Mouse (Mus musculus) midbrain, embryonic 11.5 days (tissue): ENCODE data around the gene Pex6. TPM values are rescaled to one million over a fixed set of nuclear protein-coding genes. Genes with fewer than 3 reads are reported as not detected.

ENCODE experiments used
- ATAC-seq: fragments of 200-750 bp; cut with Nextera tagmentation; 2 replicates; pipeline ENCODE4 v1.8.0; 2017; ENCODE audit warnings: moderate TSS enrichment, moderate library complexity; ENCODE audit not compliant: low FRiP score
- DNase-seq: peaks from one replicate; pipeline ENCODE4 v3.0.0; 2015; ENCODE audit warnings: low spot score; ENCODE audit errors: missing footprints
- H3K27ac ChIP-seq: fragments of 300-500 bp; sonication (generic); 2 replicates; pipeline ENCODE4 v1.5.1; 2014; ENCODE audit warnings: low read depth, low read length
- H3K27me3 ChIP-seq: fragments of 300-500 bp; sonication (generic); 2 replicates; pipeline ENCODE4 v1.6.1; 2014; ENCODE audit warnings: mild to moderate bottlenecking, low read length, moderate library complexity, mixed read lengths; ENCODE audit not compliant: control insufficient read depth, insufficient read depth
- H3K36me3 ChIP-seq: fragments of 300-500 bp; sonication (generic); 2 replicates; pipeline ENCODE4 v1.6.1; 2014; ENCODE audit warnings: mild to moderate bottlenecking, low read length, moderate library complexity, mixed read lengths; ENCODE audit not compliant: control insufficient read depth, insufficient read depth
- H3K4me1 ChIP-seq: fragments of 300-500 bp; sonication (generic); 2 replicates; pipeline ENCODE4 v1.6.1; 2014; ENCODE audit warnings: low read length; ENCODE audit not compliant: control insufficient read depth, insufficient read depth
- H3K4me2 ChIP-seq: fragments of 300-500 bp; sonication (generic); 2 replicates; pipeline ENCODE4 v1.6.1; 2014; ENCODE audit warnings: mild to moderate bottlenecking, moderate library complexity
- H3K4me3 ChIP-seq: fragments of 300-500 bp; sonication (generic); 2 replicates; pipeline ENCODE4 v1.5.1; 2014; ENCODE audit warnings: low read depth, low read length
- H3K9ac ChIP-seq: fragments of 300-500 bp; sonication (generic); 2 replicates; pipeline ENCODE4 v1.6.1; 2014; ENCODE audit warnings: low read length
- H3K9me3 ChIP-seq: fragments of 300-500 bp; sonication (generic); 2 replicates; pipeline ENCODE4 v1.6.1; 2016; ENCODE audit warnings: low read length; ENCODE audit not compliant: control insufficient read depth
- WGBS: fragments of 180-500 bp; shearing (Covaris S2); extraction: QIAGEN DNeasy Blood & Tissue Kit; methylation state at CpG from one replicate; pipeline ENCODE4 v1.1.7; 2014; 5-methylcytosine and 5-hydroxymethylcytosine counted together
- polyA plus RNA-seq: library from polyadenylated mRNA; unstranded; fragments of >200 nt; fragmentation: Nextera tagmentation; extraction: Ambion mirVana; gene quantifications from 2 replicates; pipeline ENCODE4 v1.2.1, GENCODE M21; 2014

Gene Pex6
- polyA plus RNA-seq, 1 experiment from 2014 or later = 16.5 TPM

GRCm38 (mm10) chr17:46725273-46725672 lies 14.0 kb downstream of the Pex6 start:
- Histone ChIP-seq H3K4me3 (no peak overlapping the region), H3K9ac (no peak overlapping the region), H3K4me2 (no peak overlapping the region), H3K4me1 (no peaks in the 10 kb centered on the region), H3K9me3 (no peaks in the 10 kb centered on the region), H3K27me3 (peaks cover 3% of the 10 kb centered on the region), H3K36me3 (no peaks in the 10 kb centered on the region), H3K27ac (no peak overlapping the region)
- DNase-seq (peak; percentile 82), ATAC-seq (peak; percentile 54; the same call in 1 of the 2 replicates)
- WGBS = 46% methylated on average over 9 of the region's 9 CpGs

GRCm38 (mm10) chr17:46725731-46726645 lies 14.7 kb downstream of the Pex6 start:
- 0 out of 2 replicates have a peak, but pooled peaks have one; percentile 4 for ATAC-seq
- peak; percentile 82 for DNase-seq
- H3K9me3 ChIP-seq = no peaks in the 10 kb centered on the region
- no peak overlapping the region for H3K4me2 ChIP-seq
- no peaks in the 10 kb centered on the region for H3K4me1 ChIP-seq
- no peak overlapping the region for H3K4me3 ChIP-seq
- peaks cover 3% of the 10 kb centered on the region for H3K27me3 ChIP-seq
- H3K9ac ChIP-seq = no peak overlapping the region
- H3K36me3 ChIP-seq = no peaks in the 10 kb centered on the region
- WGBS = 94% methylated on average over 26 of the region's 26 CpGs
- no peak overlapping the region for H3K27ac ChIP-seq

- ATAC-seq (no peak), DNase-seq (peak; percentile 61)
- no peak overlapping the region for H3K27ac ChIP-seq
- no peak overlapping the region for H3K4me3 ChIP-seq
- 95% methylated on average over 11 of the region's 11 CpGs for WGBS
- H3K27me3 ChIP-seq = peaks cover 3% of the 10 kb centered on the region
- no peak overlapping the region for H3K4me2 ChIP-seq
- H3K36me3 ChIP-seq = no peaks in the 10 kb centered on the region
- no peak overlapping the region for H3K9ac ChIP-seq
- H3K9me3 ChIP-seq = no peaks in the 10 kb centered on the region
- no peaks in the 10 kb centered on the region for H3K4me1 ChIP-seq
Measured at GRCm38 (mm10) chr17:46727271-46727670, 16.0 kb downstream of the Pex6 start.

GRCm38 (mm10) chr17:46728021-46728420 lies 16.8 kb downstream of the Pex6 start:
- WGBS = 40% methylated on average over 6 of the region's 6 CpGs
- no peak overlapping the region for H3K9ac ChIP-seq
- H3K36me3 ChIP-seq = no peaks in the 10 kb centered on the region
- no peaks in the 10 kb centered on the region for H3K4me1 ChIP-seq
- H3K4me3 ChIP-seq = no peak overlapping the region
- ATAC-seq (no peak), DNase-seq (no peak)
- peaks cover 3% of the 10 kb centered on the region for H3K27me3 ChIP-seq
- no peak overlapping the region for H3K4me2 ChIP-seq
- no peaks in the 10 kb centered on the region for H3K9me3 ChIP-seq
- H3K27ac ChIP-seq = no peak overlapping the region

- H3K36me3 ChIP-seq = no peaks in the 10 kb centered on the region
- H3K27ac ChIP-seq = no peak overlapping the region
- H3K4me3 ChIP-seq = no peak overlapping the region
- H3K4me1 ChIP-seq = no peaks in the 10 kb centered on the region
- no peak overlapping the region for H3K9ac ChIP-seq
- no peaks in the 10 kb centered on the region for H3K9me3 ChIP-seq
- H3K27me3 ChIP-seq = peaks cover 3% of the 10 kb centered on the region
- H3K4me2 ChIP-seq = no peak overlapping the region
- peak; percentile 80 for DNase-seq
- ATAC-seq = no peak
- 49% methylated on average over 11 of the region's 11 CpGs for WGBS
Measured at GRCm38 (mm10) chr17:46728496-46728895, 17.2 kb downstream of the Pex6 start.

- WGBS = 20% methylated on average over 24 of the region's 24 CpGs
- H3K27me3 ChIP-seq = peaks cover 3% of the 10 kb centered on the region
- H3K4me3 ChIP-seq = no peak within 1 kb of the TSS
- H3K9me3 ChIP-seq = no peaks in the 10 kb centered on the region
- H3K4me2 ChIP-seq = no peak within 1 kb of the TSS
- H3K36me3 ChIP-seq = no peaks in the 10 kb centered on the region
- no peak within 1 kb of the TSS for H3K27ac ChIP-seq
- H3K9ac ChIP-seq = no peak within 1 kb of the TSS
- DNase-seq = peak; percentile 85
- 0 out of 2 replicates have a peak, but pooled peaks have one; percentile 14 for ATAC-seq
- no peaks in the 10 kb centered on the region for H3K4me1 ChIP-seq
Measured at GRCm38 (mm10) chr17:46728904-46729318, 17.6 kb downstream of the Pex6 start, which contains the start of gene Gnmt. Gene Gnmt, minus strand, starts transcription at chr17:46729168.

GRCm38 (mm10) chr17:46734055-46734454 lies 22.8 kb downstream of the Pex6 start:
- H3K36me3 ChIP-seq = no peaks in the 10 kb centered on the region
- no peak overlapping the region for H3K4me3 ChIP-seq
- no peak overlapping the region for H3K9ac ChIP-seq
- no peaks in the 10 kb centered on the region for H3K4me1 ChIP-seq
- WGBS = 92% methylated on average over 3 of the region's 3 CpGs
- no peak for ATAC-seq
- no peak overlapping the region for H3K4me2 ChIP-seq
- H3K27ac ChIP-seq = no peak overlapping the region
- peaks cover 2% of the 10 kb centered on the region for H3K27me3 ChIP-seq
- DNase-seq = no peak
- no peaks in the 10 kb centered on the region for H3K9me3 ChIP-seq

GRCm38 (mm10) chr17:46735287-46735686 lies 24.0 kb downstream of the Pex6 start:
- DNase-seq (peak; percentile 39), ATAC-seq (no peak)
- 88% methylated on average over 7 of the region's 7 CpGs for WGBS
- H3K36me3 ChIP-seq = no peaks in the 10 kb centered on the region
- H3K9ac ChIP-seq = no peak overlapping the region
- H3K4me1 ChIP-seq = no peaks in the 10 kb centered on the region
- H3K9me3 ChIP-seq = no peaks in the 10 kb centered on the region
- no peak overlapping the region for H3K4me2 ChIP-seq
- H3K4me3 ChIP-seq = no peak overlapping the region
- H3K27me3 ChIP-seq = no peaks in the 10 kb centered on the region
- H3K27ac ChIP-seq = no peak overlapping the region

GRCm38 (mm10) chr17:46736160-46736559 lies 24.9 kb downstream of the Pex6 start:
- H3K27ac ChIP-seq = no peak overlapping the region
- WGBS = 59% methylated on average over 10 of the region's 10 CpGs

More at GRCm38 (mm10) chr17:46736160-46736559, 24.9 kb downstream of the Pex6 start:
- DNase-seq (peak; percentile 84), ATAC-seq (no peak)
- H3K9me3 ChIP-seq = no peaks in the 10 kb centered on the region
- H3K36me3 ChIP-seq = no peaks in the 10 kb centered on the region
- no peaks in the 10 kb centered on the region for H3K4me1 ChIP-seq
- H3K27me3 ChIP-seq = no peaks in the 10 kb centered on the region
- no peak overlapping the region for H3K9ac ChIP-seq
- no peak overlapping the region for H3K4me3 ChIP-seq
- no peak overlapping the region for H3K4me2 ChIP-seq
